Mouse (Mus musculus) G1E (cell line): ENCODE results near the gene Peli2. TPM values are rescaled to one million over a fixed set of nuclear protein-coding genes. Genes with fewer than 3 reads are reported as not detected.

Source experiments
- ATAC-seq: 2 replicates; pipeline ENCODE4 v1.8.0; 2016; ENCODE audit warnings: mild to moderate bottlenecking; ENCODE audit not compliant: insufficient number of reproducible peaks, poor library complexity, low FRiP score, severe bottlenecking; ENCODE audit errors: extremely low read depth
- DNase-seq: peaks from one replicate; pipeline ENCODE4 v3.0.0; 2012; ENCODE audit warnings: low spot score
- H3K27me3 ChIP-seq: 2 replicates; pipeline ENCODE4 v1.6.1; 2012; ENCODE audit warnings: mild to moderate bottlenecking, low read length, inconsistent platforms; ENCODE audit not compliant: insufficient read depth
- H3K36me3 ChIP-seq: replicated peaks from 2 replicates; pipeline ENCODE3; 2012; ENCODE audit warnings: mild to moderate bottlenecking, inconsistent platforms
- H3K4me1 ChIP-seq: 2 replicates; pipeline ENCODE4 v1.6.1; 2012; ENCODE audit warnings: low read depth, low read length, inconsistent platforms, mixed read lengths; ENCODE audit not compliant: insufficient read depth
- H3K4me3 ChIP-seq: 2 replicates; pipeline ENCODE4 v1.5.1; 2012; ENCODE audit warnings: low read depth, mild to moderate bottlenecking, inconsistent platforms, low read length, moderate library complexity, mixed read lengths
- H3K9me3 ChIP-seq: replicated peaks from 2 replicates; pipeline ENCODE4 v1.6.1; 2012; ENCODE audit warnings: inconsistent platforms
- CTCF ChIP-seq: IDR thresholded peaks from 2 replicates; pipeline ENCODE4 v1.5.1; 2012; ENCODE audit warnings: low read depth, low read length, inconsistent platforms, mixed read lengths
- GATA1 ChIP-seq: IDR thresholded peaks from 2 replicates; pipeline ENCODE4 v1.6.1; 2012; ENCODE audit warnings: borderline replicate concordance, low read length, inconsistent platforms, mixed read lengths
- GATA2 ChIP-seq: IDR thresholded peaks from 2 replicates; pipeline ENCODE4 v1.6.1; 2012; ENCODE audit warnings: low read depth, low read length, inconsistent platforms, borderline replicate concordance
- POLR2AphosphoS5 ChIP-seq: IDR thresholded peaks from 2 replicates; pipeline ENCODE4 v1.6.1; 2012; ENCODE audit warnings: low read depth, low read length, inconsistent platforms; ENCODE audit not compliant: insufficient replicate concordance
- TAL1 ChIP-seq: conservative IDR thresholded peaks from 2 replicates; pipeline ENCODE4 v1.6.1; 2012; ENCODE audit warnings: low read depth, low read length, inconsistent platforms, mixed read lengths
- polyA plus RNA-seq: library from polyadenylated mRNA; stranded (reverse); fragments of >175 nt; gene quantifications from 2 replicates; pipeline ENCODE4 v1.2.3, GENCODE M21; 2012
- total RNA-seq, 2 experiments: library from RNA; stranded (forward) in 1 of 2; stranded (reverse) in 1 of 2; fragments of 200-1000 nt in 1 of 2; fragments of >200 nt in 1 of 2; fragmentation: Nextera tagmentation in 1 of 2; gene quantifications; 2 replicates each; pipeline ENCODE4 v1.2.3; 2014 to 2017

The Peli2 gene
- total and polyA plus RNA-seq, 3 experiments, result 0.27 TPM; not detected in 2

- DNase-seq, result no peak
- Histone ChIP-seq H3K4me1 (no peaks in the 10 kb centered on the region), H3K36me3 (no peaks in the 10 kb centered on the region), H3K4me3 (no peak overlapping the region), H3K27me3 (0 out of 2 replicates have a peak, but pooled peaks cover 2% of the 10 kb centered on the region), H3K9me3 (no peaks in the 10 kb centered on the region)
- TF ChIP-seq POLR2AphosphoS5 (no peak), GATA2 (no peak), CTCF (no peak), GATA1 (no peak), TAL1 (no peak)
- no peak for ATAC-seq
Observed at GRCm38 (mm10) chr14:48246963-48247362, 126.3 kb downstream of the Peli2 start.

GRCm38 (mm10) chr14:48249459-48249858, 128.8 kb downstream of the Peli2 start:
- no peak for TF ChIP-seq POLR2AphosphoS5
- TF ChIP-seq GATA2, result no peak
- TF ChIP-seq TAL1, result no peak
- TF ChIP-seq GATA1, result no peak
- no peak for TF ChIP-seq CTCF
- no peak for DNase-seq
- ATAC-seq, result no peak
- Histone ChIP-seq H3K27me3 (0 out of 2 replicates have a peak, but pooled peaks cover 2% of the 10 kb centered on the region), H3K9me3 (no peaks in the 10 kb centered on the region), H3K4me1 (no peaks in the 10 kb centered on the region; the same call in 1 of the 2 replicates), H3K4me3 (no peak overlapping the region), H3K36me3 (no peaks in the 10 kb centered on the region)

- no peaks in the 10 kb centered on the region; the same call in 1 of the 2 replicates for H3K4me1 ChIP-seq
- H3K27me3 ChIP-seq, result 0 out of 2 replicates have a peak, but pooled peaks cover 2% of the 10 kb centered on the region
- H3K36me3 ChIP-seq, result no peaks in the 10 kb centered on the region
- DNase-seq (no peak), ATAC-seq (no peak)
- TF ChIP-seq TAL1, result no peak
- no peak for TF ChIP-seq POLR2AphosphoS5
- no peaks in the 10 kb centered on the region for H3K9me3 ChIP-seq
- no peak overlapping the region for H3K4me3 ChIP-seq
Observed at GRCm38 (mm10) chr14:48249909-48250308, 129.3 kb downstream of the Peli2 start.

- Histone ChIP-seq H3K27me3 (peaks cover 5% of the 10 kb centered on the region; the same call in 1 of the 2 replicates), H3K4me1 (no peaks in the 10 kb centered on the region; the same call in 1 of the 2 replicates), H3K36me3 (no peaks in the 10 kb centered on the region), H3K4me3 (no peak overlapping the region), H3K9me3 (no peaks in the 10 kb centered on the region)
- ATAC-seq (no peak), DNase-seq (no peak)
- TF ChIP-seq CTCF, result no peak
- no peak for TF ChIP-seq POLR2AphosphoS5
- no peak for TF ChIP-seq GATA1
Observed at GRCm38 (mm10) chr14:48251381-48251979, 130.9 kb downstream of the Peli2 start.

GRCm38 (mm10) chr14:48253183-48253582, 132.6 kb downstream of the Peli2 start:
- TF ChIP-seq GATA2 (no peak), POLR2AphosphoS5 (no peak), GATA1 (no peak), TAL1 (no peak), CTCF (no peak)
- ATAC-seq (peak; percentile 73), DNase-seq (no peak)
- Histone ChIP-seq H3K4me1 (no peaks in the 10 kb centered on the region; the same call in 1 of the 2 replicates), H3K27me3 (peaks cover 5% of the 10 kb centered on the region; the same call in 1 of the 2 replicates), H3K36me3 (no peaks in the 10 kb centered on the region), H3K9me3 (no peaks in the 10 kb centered on the region), H3K4me3 (no peak overlapping the region)

GRCm38 (mm10) chr14:48254696-48255095, 134.1 kb downstream of the Peli2 start:
- ATAC-seq, result no peak
- H3K4me3 ChIP-seq, result no peak overlapping the region
- DNase-seq, result no peak
- H3K4me1 ChIP-seq, result no peaks in the 10 kb centered on the region; the same call in 1 of the 2 replicates
- H3K9me3 ChIP-seq, result no peaks in the 10 kb centered on the region
- peaks cover 5% of the 10 kb centered on the region; the same call in 1 of the 2 replicates for H3K27me3 ChIP-seq
- TF ChIP-seq GATA2, result no peak
- TF ChIP-seq POLR2AphosphoS5, result no peak
- TF ChIP-seq TAL1, result no peak
- no peak for TF ChIP-seq CTCF
- no peak for TF ChIP-seq GATA1
- no peaks in the 10 kb centered on the region for H3K36me3 ChIP-seq

GRCm38 (mm10) chr14:48255290-48255689, 134.7 kb downstream of the Peli2 start:
- Histone ChIP-seq H3K9me3 (no peaks in the 10 kb centered on the region), H3K36me3 (no peaks in the 10 kb centered on the region), H3K4me1 (no peaks in the 10 kb centered on the region; the same call in 1 of the 2 replicates), H3K4me3 (no peak overlapping the region), H3K27me3 (peaks cover 5% of the 10 kb centered on the region; the same call in 1 of the 2 replicates)
- no peak for ATAC-seq
- DNase-seq, result no peak
- TF ChIP-seq GATA1, result no peak
- TF ChIP-seq GATA2, result no peak
- no peak for TF ChIP-seq CTCF
- no peak for TF ChIP-seq POLR2AphosphoS5
- TF ChIP-seq TAL1, result no peak
